Mouse (Mus musculus): ENCODE measurements around the gene 2210016F16Rik. TPM values are rescaled to one million over a fixed set of nuclear protein-coding genes. Genes with fewer than 3 reads are reported as not detected.
"Not testable (repeated sequence)": the region's sequence is repeated elsewhere in the genome, so short reads cannot be mapped to it uniquely, and the experiment has no call there.

The 2210016F16Rik gene
- polyA plus RNA-seq, 1 experiment from 2014 or later, result 31.4 TPM

GRCm38 (mm10) chr13:58411073-58411472 lies 26.0 kb upstream of the 2210016F16Rik start:
- Histone ChIP-seq H3K4me3 (ENCODE audit: low read depth, low read length) (no peak overlapping the region), H3K4me2 (no peak overlapping the region), H3K9me3 (replicated peaks; ENCODE audit: control insufficient read depth, low read length) (no peaks in the 10 kb centered on the region), H3K4me1 (ENCODE audit: control insufficient read depth, insufficient read depth, low read length) (no peaks in the 10 kb centered on the region), H3K9ac (ENCODE audit: low read depth, low read length) (no peak overlapping the region), H3K27me3 (ENCODE audit: control insufficient read depth, insufficient read depth, low read length) (no peaks in the 10 kb centered on the region), H3K27ac (ENCODE audit: low read depth, low read length) (no peak overlapping the region), H3K36me3 (ENCODE audit: control insufficient read depth, insufficient read depth, low read length) (no peaks in the 10 kb centered on the region; the same call in 1 of the 2 replicates)
- WGBS (ENCODE audit: insufficient replicate concordance), result 91% methylated on average over 4 of the region's 4 CpGs
- no peak for ATAC-seq (replicated peaks; ENCODE audit: insufficient number of reproducible peaks, low FRiP score, low TSS enrichment)

DNA sequence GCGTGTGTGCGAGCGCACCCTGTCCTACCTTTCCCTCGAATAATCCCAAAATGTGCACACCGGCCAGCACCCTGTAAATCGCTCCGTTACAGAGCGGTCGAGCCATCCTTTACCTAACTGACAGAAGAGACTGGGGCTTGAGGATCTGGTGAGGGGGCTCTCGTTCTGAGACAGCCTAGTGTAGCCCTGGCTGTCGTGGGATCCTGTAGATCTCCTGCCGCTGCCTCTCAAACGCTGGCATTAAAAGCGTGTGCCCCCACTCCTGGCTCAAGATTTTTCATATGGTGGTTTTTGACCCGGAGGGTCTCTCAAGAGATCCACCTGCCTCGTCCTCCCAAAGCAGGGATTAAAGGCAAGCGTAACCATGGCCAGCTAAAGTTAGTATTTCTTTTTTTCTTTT lies 18.2 kb upstream of the 2210016F16Rik start, which contains the start of gene Hnrnpk:
TSS of gene Hnrnpk (minus strand) at position 101 of the 400 bp plus-strand sequence.
- Histone ChIP-seq H3K4me3 (ENCODE audit: low read depth, low read length) (peak within 1 kb of the TSS; percentile 99), H3K27ac (ENCODE audit: low read depth, low read length) (peak within 1 kb of the TSS; percentile 99), H3K9ac (ENCODE audit: low read depth, low read length) (peak within 1 kb of the TSS; percentile 100), H3K4me2 (peak within 1 kb of the TSS; percentile 66)
- not testable (repeated sequence) for H3K27me3 ChIP-seq (ENCODE audit: control insufficient read depth, insufficient read depth, low read length); H3K36me3 ChIP-seq (ENCODE audit: control insufficient read depth, insufficient read depth, low read length); ATAC-seq (replicated peaks; ENCODE audit: insufficient number of reproducible peaks, low FRiP score, low TSS enrichment); H3K4me1 ChIP-seq (ENCODE audit: control insufficient read depth, insufficient read depth, low read length); H3K9me3 ChIP-seq (replicated peaks; ENCODE audit: control insufficient read depth, low read length)
- WGBS (ENCODE audit: insufficient replicate concordance), result 7% methylated on average over 17 of the region's 17 CpGs

- Histone ChIP-seq H3K27ac (ENCODE audit: low read depth, low read length) (peak overlapping the region; percentile 99), H3K4me2 (peak overlapping the region; percentile 66), H3K4me3 (ENCODE audit: low read depth, low read length) (peak overlapping the region; percentile 99), H3K9me3 (replicated peaks; ENCODE audit: control insufficient read depth, low read length) (no peaks in the 10 kb centered on the region), H3K36me3 (ENCODE audit: control insufficient read depth, insufficient read depth, low read length) (0 out of 2 replicates have a peak, but pooled peaks cover 1% of the 10 kb centered on the region), H3K27me3 (ENCODE audit: control insufficient read depth, insufficient read depth, low read length) (no peaks in the 10 kb centered on the region), H3K4me1 (ENCODE audit: control insufficient read depth, insufficient read depth, low read length) (0 out of 2 replicates have a peak, but pooled peaks cover 3% of the 10 kb centered on the region), H3K9ac (ENCODE audit: low read depth, low read length) (peak overlapping the region; percentile 100)
- peak; percentile 61 for ATAC-seq (replicated peaks; ENCODE audit: insufficient number of reproducible peaks, low FRiP score, low TSS enrichment)
- under 1% methylated on average over 24 of the region's 48 CpGs for WGBS (ENCODE audit: insufficient replicate concordance)
Observed at GRCm38 (mm10) chr13:58402744-58403110, 17.7 kb upstream of the 2210016F16Rik start.

DNA sequence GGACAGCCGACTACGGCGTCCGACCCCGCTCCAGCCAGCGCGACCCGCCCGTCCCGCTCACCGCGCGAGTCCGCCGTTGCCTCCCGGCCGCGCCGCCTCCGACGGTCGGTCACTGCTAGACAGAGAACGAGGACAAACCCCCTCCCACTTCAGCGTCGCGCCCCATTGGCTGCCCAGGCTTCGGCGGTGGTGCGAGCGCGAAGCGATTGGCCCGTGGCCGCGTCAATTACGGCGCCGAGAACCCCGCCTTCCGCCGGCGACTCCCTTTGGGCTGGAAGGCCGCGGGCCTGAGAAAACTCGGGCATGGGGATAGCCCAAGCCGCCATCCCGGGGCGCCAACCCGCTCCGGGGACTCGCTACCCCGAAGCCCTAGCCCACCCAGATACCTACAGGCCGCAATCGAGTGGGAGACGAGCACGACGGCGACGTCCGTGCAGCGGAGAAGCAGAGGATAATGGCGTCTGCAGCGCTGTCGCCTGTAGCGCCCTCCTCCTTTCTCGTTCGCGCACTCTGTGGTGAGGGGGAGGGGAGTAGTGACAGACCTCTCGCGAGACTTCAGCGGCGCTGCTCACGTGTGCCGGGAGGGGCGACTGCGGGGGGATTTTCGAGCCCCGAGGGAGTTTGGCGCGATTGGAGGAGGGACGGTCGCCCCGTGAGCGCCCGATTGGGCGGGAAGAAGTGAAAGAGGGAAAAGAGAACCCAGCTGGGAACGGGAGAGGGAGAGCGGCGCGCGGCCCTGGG lies 17.1 kb upstream of the 2210016F16Rik start, which contains the start of gene Rmi1:
TSS of gene Rmi1 (plus strand) at position 246 of the 741 bp plus-strand sequence.
- Histone ChIP-seq H3K4me2 (peak within 1 kb of the TSS; percentile 66), H3K4me1 (ENCODE audit: control insufficient read depth, insufficient read depth, low read length) (0 out of 2 replicates have a peak, but pooled peaks cover 3% of the 10 kb centered on the region), H3K9me3 (replicated peaks; ENCODE audit: control insufficient read depth, low read length) (no peaks in the 10 kb centered on the region), H3K4me3 (ENCODE audit: low read depth, low read length) (peak within 1 kb of the TSS; percentile 99), H3K36me3 (ENCODE audit: control insufficient read depth, insufficient read depth, low read length) (peaks cover 4% of the 10 kb centered on the region; the same call in 1 of the 2 replicates), H3K9ac (ENCODE audit: low read depth, low read length) (peak within 1 kb of the TSS; percentile 100), H3K27me3 (ENCODE audit: control insufficient read depth, insufficient read depth, low read length) (no peaks in the 10 kb centered on the region), H3K27ac (ENCODE audit: low read depth, low read length) (peak within 1 kb of the TSS; percentile 99)
- peak; percentile 91 for ATAC-seq (replicated peaks; ENCODE audit: insufficient number of reproducible peaks, low FRiP score, low TSS enrichment)
- under 1% methylated on average over 75 of the region's 91 CpGs for WGBS (ENCODE audit: insufficient replicate concordance)

- peak; percentile 32 for ATAC-seq (replicated peaks; ENCODE audit: insufficient number of reproducible peaks, low FRiP score, low TSS enrichment)
- H3K4me3 ChIP-seq (ENCODE audit: low read depth, low read length), result peak overlapping the region; percentile 99
- H3K4me1 ChIP-seq (ENCODE audit: control insufficient read depth, insufficient read depth, low read length), result 0 out of 2 replicates have a peak, but pooled peaks cover 3% of the 10 kb centered on the region
- WGBS (ENCODE audit: insufficient replicate concordance), result under 1% methylated on average over 64 of the region's 100 CpGs
- peak overlapping the region; percentile 100 for H3K9ac ChIP-seq (ENCODE audit: low read depth, low read length)
- peak overlapping the region; percentile 99 for H3K27ac ChIP-seq (ENCODE audit: low read depth, low read length)
- peaks cover 8% of the 10 kb centered on the region for H3K36me3 ChIP-seq (ENCODE audit: control insufficient read depth, insufficient read depth, low read length)
- H3K9me3 ChIP-seq (replicated peaks; ENCODE audit: control insufficient read depth, low read length), result no peaks in the 10 kb centered on the region
- H3K27me3 ChIP-seq (ENCODE audit: control insufficient read depth, insufficient read depth, low read length), result no peaks in the 10 kb centered on the region
- peak overlapping the region; percentile 65 for H3K4me2 ChIP-seq
Observed at GRCm38 (mm10) chr13:58401135-58402002, 16.3 kb upstream of the 2210016F16Rik start.

GRCm38 (mm10) chr13:58400576-58400975 lies 15.6 kb upstream of the 2210016F16Rik start:
- Histone ChIP-seq H3K4me1 (ENCODE audit: control insufficient read depth, insufficient read depth, low read length) (0 out of 2 replicates have a peak, but pooled peaks cover 3% of the 10 kb centered on the region), H3K36me3 (ENCODE audit: control insufficient read depth, insufficient read depth, low read length) (peaks cover 14% of the 10 kb centered on the region), H3K27ac (ENCODE audit: low read depth, low read length) (peak overlapping the region; percentile 99; the same call in 1 of the 2 replicates), H3K4me3 (ENCODE audit: low read depth, low read length) (peak overlapping the region; percentile 99), H3K27me3 (ENCODE audit: control insufficient read depth, insufficient read depth, low read length) (no peaks in the 10 kb centered on the region), H3K9me3 (replicated peaks; ENCODE audit: control insufficient read depth, low read length) (no peaks in the 10 kb centered on the region), H3K4me2 (peak overlapping the region; percentile 65), H3K9ac (ENCODE audit: low read depth, low read length) (peak overlapping the region; percentile 100)
- under 1% methylated on average over 11 of the region's 11 CpGs for WGBS (ENCODE audit: insufficient replicate concordance)
- ATAC-seq (replicated peaks; ENCODE audit: insufficient number of reproducible peaks, low FRiP score, low TSS enrichment), result no peak

DNA sequence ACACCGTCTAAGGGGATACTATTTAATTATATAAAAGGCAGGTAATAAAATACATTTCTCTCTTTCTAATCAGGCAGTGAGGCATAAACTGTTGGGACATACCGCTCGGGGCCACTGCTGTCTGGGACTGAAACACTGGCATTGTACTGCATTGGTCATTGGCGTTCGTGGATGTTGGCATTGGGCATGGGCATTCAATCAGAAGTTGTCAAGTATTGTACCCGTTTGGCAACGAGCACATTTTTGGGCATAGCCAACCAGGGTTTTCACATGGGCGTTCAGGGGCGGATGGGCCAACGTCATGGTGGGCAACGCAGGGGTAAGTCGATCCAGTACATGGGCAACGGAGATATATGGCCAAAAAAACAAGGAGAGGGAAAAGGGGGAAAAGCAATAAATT lies 12.6 kb upstream of the 2210016F16Rik start:
- H3K4me3 ChIP-seq (ENCODE audit: low read depth, low read length), result no peak overlapping the region
- WGBS (ENCODE audit: insufficient replicate concordance), result 95% methylated on average over 13 of the region's 13 CpGs
- no peaks in the 10 kb centered on the region for H3K27me3 ChIP-seq (ENCODE audit: control insufficient read depth, insufficient read depth, low read length)
- no peak overlapping the region for H3K9ac ChIP-seq (ENCODE audit: low read depth, low read length)
- no peak overlapping the region for H3K27ac ChIP-seq (ENCODE audit: low read depth, low read length)
- no peak overlapping the region for H3K4me2 ChIP-seq
- H3K36me3 ChIP-seq (ENCODE audit: control insufficient read depth, insufficient read depth, low read length), result peaks cover 23% of the 10 kb centered on the region
- 0 out of 2 replicates have a peak, but pooled peaks cover 3% of the 10 kb centered on the region for H3K4me1 ChIP-seq (ENCODE audit: control insufficient read depth, insufficient read depth, low read length)
- no peaks in the 10 kb centered on the region for H3K9me3 ChIP-seq (replicated peaks; ENCODE audit: control insufficient read depth, low read length)
- no peak for ATAC-seq (replicated peaks; ENCODE audit: insufficient number of reproducible peaks, low FRiP score, low TSS enrichment)

GRCm38 (mm10) chr13:58394392-58394791 lies 9.4 kb upstream of the 2210016F16Rik start:
- not testable (repeated sequence) for H3K4me1 ChIP-seq (ENCODE audit: control insufficient read depth, insufficient read depth, low read length); H3K27ac ChIP-seq (ENCODE audit: low read depth, low read length); H3K9me3 ChIP-seq (replicated peaks; ENCODE audit: control insufficient read depth, low read length); H3K9ac ChIP-seq (ENCODE audit: low read depth, low read length); ATAC-seq (replicated peaks; ENCODE audit: insufficient number of reproducible peaks, low FRiP score, low TSS enrichment); H3K27me3 ChIP-seq (ENCODE audit: control insufficient read depth, insufficient read depth, low read length); H3K4me3 ChIP-seq (ENCODE audit: low read depth, low read length); H3K4me2 ChIP-seq
- H3K36me3 ChIP-seq (ENCODE audit: control insufficient read depth, insufficient read depth, low read length), result peaks cover 32% of the 10 kb centered on the region
- WGBS (ENCODE audit: insufficient replicate concordance), result 85% methylated on average over 11 of the region's 11 CpGs
